Mouse (Mus musculus): ENCODE measurements at regions not wholly inside any gene's neighbourhood (a gene's known extent, or its start where the extent isn't known, plus 50 kb on each side); places are given as distances from the start of the nearest gene placed in this dataset.
"Not testable (repeated sequence)": the region's sequence is repeated elsewhere in the genome, so short reads cannot be mapped to it uniquely, and the experiment has no call there.

DNA sequence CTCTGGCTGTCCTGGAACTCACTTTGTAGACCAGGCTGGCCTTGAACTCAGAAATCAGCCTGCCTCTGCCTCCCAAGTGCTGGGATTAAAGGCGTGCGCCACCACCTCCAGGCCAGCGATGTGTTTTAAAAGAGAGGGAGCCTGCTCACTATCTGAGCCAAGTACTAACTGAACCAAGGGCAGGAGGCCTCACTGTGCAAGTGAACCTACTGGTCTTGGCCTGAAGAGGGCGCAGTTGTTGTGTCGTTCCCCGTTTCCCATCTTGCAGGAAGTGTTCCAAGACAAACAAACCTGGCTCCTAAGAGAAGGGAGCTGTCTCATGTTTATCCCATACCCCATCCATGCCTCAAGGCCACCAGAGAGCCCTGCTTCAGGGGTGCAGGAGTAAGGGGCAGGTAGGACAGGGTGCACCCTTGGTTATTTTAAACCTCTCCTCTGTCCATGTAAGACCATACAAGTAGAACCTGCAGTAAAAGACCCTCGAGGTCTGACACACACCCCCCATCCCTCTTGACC, 102.8 kb downstream of the Gm15319 start:
- TF ChIP-seq POLR2A (IDR thresholded peaks at IDR 0.05; ENCODE audit: insufficient read depth, low read depth, low read length); CTCF (IDR thresholded peaks at IDR 0.05); EP300 (IDR thresholded peaks at IDR 0.05; ENCODE audit: insufficient read depth, low read depth, low read length): not testable (repeated sequence)
